Mouse (Mus musculus): ENCODE measurements around the gene Gsk3b. TPM values are rescaled to one million over a fixed set of nuclear protein-coding genes. Genes with fewer than 3 reads are reported as not detected.

Gsk3b gene
- polyA plus RNA-seq, 1 experiment from 2014 or later: 49.9 TPM

- H3K4me2 ChIP-seq (ENCODE audit: low read length): peak overlapping the region; percentile 92
- H3K27me3 ChIP-seq (ENCODE audit: control insufficient read depth, insufficient read depth, low read length): no peaks in the 10 kb centered on the region
- no peaks in the 10 kb centered on the region for H3K9me3 ChIP-seq (ENCODE audit: control insufficient read depth, low read length)
- H3K9ac ChIP-seq (ENCODE audit: low read length): peak overlapping the region; percentile 98
- peaks cover 8 to 38% of the 10 kb centered on the region in 2 experiments for H3K4me1 ChIP-seq (ENCODE audit: control insufficient read depth in 2 of 2, insufficient read depth in 2 of 2, low read length in 2 of 2)
- H3K4me3 ChIP-seq (ENCODE audit: control insufficient read depth in 1 of 2, insufficient read depth in 1 of 2, low read depth in 1 of 2, low read length in 2 of 2): peak overlapping the region; percentile 76 to 95
- 0% methylated on average over 5 of the region's 5 CpGs for WGBS
- no peak for ATAC-seq (ENCODE audit: insufficient number of reproducible peaks, insufficient read depth, low FRiP score, low read depth)
- peaks cover 10% of the 10 kb centered on the region for H3K36me3 ChIP-seq (ENCODE audit: control insufficient read depth, insufficient read depth, low read length)
- peak overlapping the region in 1 of 2 experiments; percentile 100; a peak in 1 of 4 replicates for H3K27ac ChIP-seq (replicated peaks in 1 of 2; ENCODE audit: control insufficient read depth in 1 of 2, insufficient read depth in 1 of 2, low read depth in 2 of 2, low read length in 2 of 2)
Observed at GRCm38 (mm10) chr16:38091041-38091440, 2.2 kb downstream of the Gsk3b start.

GRCm38 (mm10) chr16:38091706-38092105 is 2.9 kb downstream of the Gsk3b start:
- WGBS: 10% methylated on average over 5 of the region's 5 CpGs
- no peaks in the 10 kb centered on the region for H3K27me3 ChIP-seq (ENCODE audit: control insufficient read depth, insufficient read depth, low read length)

GRCm38 (mm10) chr16:38092598-38092997 is 3.8 kb downstream of the Gsk3b start:
- H3K9ac ChIP-seq (ENCODE audit: low read length): peak overlapping the region; percentile 98
- peaks cover 5 to 29% of the 10 kb centered on the region in 2 experiments for H3K4me1 ChIP-seq (ENCODE audit: control insufficient read depth in 2 of 2, insufficient read depth in 2 of 2, low read length in 2 of 2)
- 3% methylated on average over 4 of the region's 4 CpGs for WGBS
- no peaks in the 10 kb centered on the region for H3K9me3 ChIP-seq (ENCODE audit: control insufficient read depth, low read length)
- peak overlapping the region; percentile 43 to 76 for H3K4me3 ChIP-seq (ENCODE audit: control insufficient read depth in 1 of 2, insufficient read depth in 1 of 2, low read depth in 1 of 2, low read length in 2 of 2)
- H3K27ac ChIP-seq (replicated peaks in 1 of 2; ENCODE audit: control insufficient read depth in 1 of 2, insufficient read depth in 1 of 2, low read depth in 2 of 2, low read length in 2 of 2): peak overlapping the region; percentile 75 to 80
- no peaks in the 10 kb centered on the region for H3K27me3 ChIP-seq (ENCODE audit: control insufficient read depth, insufficient read depth, low read length)
- H3K36me3 ChIP-seq (ENCODE audit: control insufficient read depth, insufficient read depth, low read length): peaks cover 10% of the 10 kb centered on the region
- peak overlapping the region; percentile 92 for H3K4me2 ChIP-seq (ENCODE audit: low read length)
- no peak for ATAC-seq (ENCODE audit: insufficient number of reproducible peaks, insufficient read depth, low FRiP score, low read depth)

More at GRCm38 (mm10) chr16:38091706-38092105, 2.9 kb downstream of the Gsk3b start:
- H3K4me2 ChIP-seq (ENCODE audit: low read length): peak overlapping the region; percentile 92
- peak overlapping the region; percentile 98 for H3K9ac ChIP-seq (ENCODE audit: low read length)
- ATAC-seq (ENCODE audit: insufficient number of reproducible peaks, insufficient read depth, low FRiP score, low read depth): no peak
- peaks cover 8 to 36% of the 10 kb centered on the region in 2 experiments for H3K4me1 ChIP-seq (ENCODE audit: control insufficient read depth in 2 of 2, insufficient read depth in 2 of 2, low read length in 2 of 2)
- H3K27ac ChIP-seq (replicated peaks in 1 of 2; ENCODE audit: control insufficient read depth in 1 of 2, insufficient read depth in 1 of 2, low read depth in 2 of 2, low read length in 2 of 2): no peak overlapping the region
- H3K4me3 ChIP-seq (ENCODE audit: control insufficient read depth in 1 of 2, insufficient read depth in 1 of 2, low read depth in 1 of 2, low read length in 2 of 2): peak overlapping the region; percentile 35 to 76; a peak in 3 of 4 replicates
- H3K9me3 ChIP-seq (ENCODE audit: control insufficient read depth, low read length): no peaks in the 10 kb centered on the region
- H3K36me3 ChIP-seq (ENCODE audit: control insufficient read depth, insufficient read depth, low read length): peaks cover 10% of the 10 kb centered on the region

- WGBS: 68% methylated on average over 5 of the region's 5 CpGs
- Histone ChIP-seq H3K4me2 (ENCODE audit: low read length) (no peak overlapping the region), H3K9ac (ENCODE audit: low read length) (no peak overlapping the region), H3K4me3 (ENCODE audit: control insufficient read depth in 1 of 2, insufficient read depth in 1 of 2, low read depth in 1 of 2, low read length in 2 of 2) (no peak overlapping the region), H3K9me3 (ENCODE audit: control insufficient read depth, low read length) (0 out of 2 replicates have a peak, but pooled peaks cover 4% of the 10 kb centered on the region), H3K27ac (replicated peaks in 1 of 2; ENCODE audit: control insufficient read depth in 1 of 2, insufficient read depth in 1 of 2, low read depth in 2 of 2, low read length in 2 of 2) (no peak overlapping the region), H3K27me3 (ENCODE audit: control insufficient read depth, insufficient read depth, low read length) (no peaks in the 10 kb centered on the region), H3K4me1 (ENCODE audit: control insufficient read depth in 2 of 2, insufficient read depth in 2 of 2, low read length in 2 of 2) (peaks cover 5 to 29% of the 10 kb centered on the region in 2 experiments), H3K36me3 (ENCODE audit: control insufficient read depth, insufficient read depth, low read length) (peaks cover 24% of the 10 kb centered on the region)
- no peak for ATAC-seq (ENCODE audit: insufficient number of reproducible peaks, insufficient read depth, low FRiP score, low read depth)
Observed at GRCm38 (mm10) chr16:38095181-38095851, 6.5 kb downstream of the Gsk3b start.

GRCm38 (mm10) chr16:38097521-38097920 is 8.7 kb downstream of the Gsk3b start:
- H3K4me3 ChIP-seq (ENCODE audit: control insufficient read depth in 1 of 2, insufficient read depth in 1 of 2, low read depth in 1 of 2, low read length in 2 of 2): no peak overlapping the region
- H3K27me3 ChIP-seq (ENCODE audit: control insufficient read depth, insufficient read depth, low read length): no peaks in the 10 kb centered on the region
- H3K9me3 ChIP-seq (ENCODE audit: control insufficient read depth, low read length): 0 out of 2 replicates have a peak, but pooled peaks cover 4% of the 10 kb centered on the region
- peaks cover 5 to 31% of the 10 kb centered on the region in 2 experiments for H3K4me1 ChIP-seq (ENCODE audit: control insufficient read depth in 2 of 2, insufficient read depth in 2 of 2, low read length in 2 of 2)
- no peak overlapping the region for H3K9ac ChIP-seq (ENCODE audit: low read length)
- no peak for ATAC-seq (ENCODE audit: insufficient number of reproducible peaks, insufficient read depth, low FRiP score, low read depth)
- no peak overlapping the region for H3K4me2 ChIP-seq (ENCODE audit: low read length)
- 82% methylated on average over 9 of the region's 9 CpGs for WGBS
- H3K36me3 ChIP-seq (ENCODE audit: control insufficient read depth, insufficient read depth, low read length): peaks cover 24% of the 10 kb centered on the region
- no peak overlapping the region for H3K27ac ChIP-seq (replicated peaks in 1 of 2; ENCODE audit: control insufficient read depth in 1 of 2, insufficient read depth in 1 of 2, low read depth in 2 of 2, low read length in 2 of 2)

GRCm38 (mm10) chr16:38099325-38099724 is 10.5 kb downstream of the Gsk3b start:
- Histone ChIP-seq H3K4me3 (ENCODE audit: control insufficient read depth in 1 of 2, insufficient read depth in 1 of 2, low read depth in 1 of 2, low read length in 2 of 2) (no peak overlapping the region), H3K4me1 (ENCODE audit: control insufficient read depth in 2 of 2, insufficient read depth in 2 of 2, low read length in 2 of 2) (peaks cover 5 to 22% of the 10 kb centered on the region in 2 experiments), H3K27ac (replicated peaks in 1 of 2; ENCODE audit: control insufficient read depth in 1 of 2, insufficient read depth in 1 of 2, low read depth in 2 of 2, low read length in 2 of 2) (no peak overlapping the region), H3K9ac (ENCODE audit: low read length) (no peak overlapping the region), H3K9me3 (ENCODE audit: control insufficient read depth, low read length) (0 out of 2 replicates have a peak, but pooled peaks cover 4% of the 10 kb centered on the region), H3K4me2 (ENCODE audit: low read length) (no peak overlapping the region), H3K27me3 (ENCODE audit: control insufficient read depth, insufficient read depth, low read length) (no peaks in the 10 kb centered on the region), H3K36me3 (ENCODE audit: control insufficient read depth, insufficient read depth, low read length) (peaks cover 17% of the 10 kb centered on the region)
- no peak for ATAC-seq (ENCODE audit: insufficient number of reproducible peaks, insufficient read depth, low FRiP score, low read depth)

GRCm38 (mm10) chr16:38100569-38100968 is 11.8 kb downstream of the Gsk3b start:
- no peaks in the 10 kb centered on the region for H3K27me3 ChIP-seq (ENCODE audit: control insufficient read depth, insufficient read depth, low read length)
- no peak overlapping the region for H3K27ac ChIP-seq (replicated peaks in 1 of 2; ENCODE audit: control insufficient read depth in 1 of 2, insufficient read depth in 1 of 2, low read depth in 2 of 2, low read length in 2 of 2)
- peaks cover 14% of the 10 kb centered on the region for H3K36me3 ChIP-seq (ENCODE audit: control insufficient read depth, insufficient read depth, low read length)
- no peak for ATAC-seq (ENCODE audit: insufficient number of reproducible peaks, insufficient read depth, low FRiP score, low read depth)
- H3K4me3 ChIP-seq (ENCODE audit: control insufficient read depth in 1 of 2, insufficient read depth in 1 of 2, low read depth in 1 of 2, low read length in 2 of 2): no peak overlapping the region
- WGBS: 71% methylated on average over 2 of the region's 2 CpGs
- H3K4me2 ChIP-seq (ENCODE audit: low read length): no peak overlapping the region
- 0 out of 2 replicates have a peak, but pooled peaks cover 4% of the 10 kb centered on the region for H3K9me3 ChIP-seq (ENCODE audit: control insufficient read depth, low read length)
- no peak overlapping the region for H3K9ac ChIP-seq (ENCODE audit: low read length)
- H3K4me1 ChIP-seq (ENCODE audit: control insufficient read depth in 2 of 2, insufficient read depth in 2 of 2, low read length in 2 of 2): peaks cover 3 to 17% of the 10 kb centered on the region in 2 experiments; a peak in 3 of 4 replicates
